Mouse (Mus musculus): Measurements from ENCODE around the gene Ephb1.

GRCm38 (mm10) chr9:101986910-101987309, 367.6 kb downstream of the Ephb1 start:
- TF ChIP-seq CTCF (IDR thresholded peaks at IDR 0.05; ENCODE audit: control insufficient read depth, insufficient read depth, insufficient replicate concordance, low read depth, low read length) (no peak), POLR2A (IDR thresholded peaks at IDR 0.05; ENCODE audit: control insufficient read depth, low read depth, low read length) (no peak)
